Mouse (Mus musculus): ENCODE results near the gene Rhox4a. TPM values are rescaled to one million over a fixed set of nuclear protein-coding genes. Genes with fewer than 3 reads are reported as not detected.
"Not testable (repeated sequence)": the region's sequence is repeated elsewhere in the genome, so short reads cannot be mapped to it uniquely, and the experiment has no call there.

Gene Rhox4a
- polyA plus RNA-seq (2014; fragmentation: Nextera tagmentation; extraction: Ambion mirVana) = not detected in 2 replicates

GRCm38 (mm10) chrX:37265038-37265437 lies at the start of gene Rhox4a:
Gene Rhox4a (plus strand): TSS chrX:37265338.
- not testable (repeated sequence) for H3K9me3 ChIP-seq (ENCODE audit: control insufficient read depth, low read length); H3K4me2 ChIP-seq (replicated peaks; ENCODE audit: low read depth, low read length); H3K4me3 ChIP-seq (ENCODE audit: low read length); H3K27ac ChIP-seq (ENCODE audit: low read depth, low read length); H3K9ac ChIP-seq (ENCODE audit: low read depth, low read length); H3K27me3 ChIP-seq (ENCODE audit: control insufficient read depth, insufficient read depth, low read length); H3K36me3 ChIP-seq (ENCODE audit: control insufficient read depth, insufficient read depth, low read length); ATAC-seq (ENCODE audit: low FRiP score, low TSS enrichment); H3K4me1 ChIP-seq (ENCODE audit: control insufficient read depth, insufficient read depth, low read length)
- WGBS = 92% methylated on average over 8 of the region's 19 CpGs

GRCm38 (mm10) chrX:37222158-37222557 lies 43.0 kb upstream of the Rhox4a start, which contains the start of gene Rhox1:
Gene Rhox1 (minus strand): TSS chrX:37222258.
- not testable (repeated sequence) for H3K4me2 ChIP-seq (replicated peaks; ENCODE audit: low read depth, low read length); H3K27ac ChIP-seq (ENCODE audit: low read depth, low read length); H3K9ac ChIP-seq (ENCODE audit: low read depth, low read length); H3K4me1 ChIP-seq (ENCODE audit: control insufficient read depth, insufficient read depth, low read length); H3K27me3 ChIP-seq (ENCODE audit: control insufficient read depth, insufficient read depth, low read length); H3K4me3 ChIP-seq (ENCODE audit: low read length); ATAC-seq (ENCODE audit: low FRiP score, low TSS enrichment); H3K9me3 ChIP-seq (ENCODE audit: control insufficient read depth, low read length); H3K36me3 ChIP-seq (ENCODE audit: control insufficient read depth, insufficient read depth, low read length)
- WGBS = 74% methylated on average over 1 of the region's 1 CpGs

DNA sequence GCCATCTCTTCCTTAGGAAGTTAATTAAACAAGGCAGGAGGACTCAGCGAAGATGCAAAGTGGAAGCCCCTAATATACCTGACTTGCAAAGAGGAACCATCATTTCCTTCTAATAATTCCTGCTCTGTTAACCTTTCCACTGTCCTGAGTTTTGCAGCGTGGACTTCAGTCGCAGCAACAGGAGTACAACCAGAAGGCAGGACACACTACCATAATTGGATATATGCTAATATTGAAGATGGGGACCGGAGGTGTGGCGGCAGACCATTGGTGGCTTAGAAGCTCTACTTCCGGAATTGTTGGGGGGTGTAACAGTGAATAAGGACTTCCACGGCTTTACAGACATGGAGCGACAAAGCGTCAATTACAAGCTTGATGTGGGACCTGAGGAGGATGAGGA lies 20.5 kb upstream of the Rhox4a start, which contains the start of gene Rhox2a:
Rhox2a (plus strand) TSS at position 301 of the 400 bp plus-strand sequence.
- not testable (repeated sequence) for H3K4me1 ChIP-seq (ENCODE audit: control insufficient read depth, insufficient read depth, low read length); H3K4me3 ChIP-seq (ENCODE audit: low read length); H3K27me3 ChIP-seq (ENCODE audit: control insufficient read depth, insufficient read depth, low read length); ATAC-seq (ENCODE audit: low FRiP score, low TSS enrichment); H3K9me3 ChIP-seq (ENCODE audit: control insufficient read depth, low read length); H3K36me3 ChIP-seq (ENCODE audit: control insufficient read depth, insufficient read depth, low read length); H3K27ac ChIP-seq (ENCODE audit: low read depth, low read length); H3K9ac ChIP-seq (ENCODE audit: low read depth, low read length); H3K4me2 ChIP-seq (replicated peaks; ENCODE audit: low read depth, low read length)
- whole genome bisulfite sequencing = no CpG with 5 or more reads among the region's 9 CpGs

GRCm38 (mm10) chrX:37249619-37250018 lies 15.5 kb upstream of the Rhox4a start, which contains the start of gene Rhox3a:
Gene Rhox3a (plus strand): TSS chrX:37249919.
- not testable (repeated sequence) for ATAC-seq (ENCODE audit: low FRiP score, low TSS enrichment)

More at GRCm38 (mm10) chrX:37249619-37250018, 15.5 kb upstream of the Rhox4a start, which contains the start of gene Rhox3a:
- 100% methylated on average over 1 of the region's 3 CpGs for WGBS
- H3K27me3 ChIP-seq (ENCODE audit: control insufficient read depth, insufficient read depth, low read length); H3K4me2 ChIP-seq (replicated peaks; ENCODE audit: low read depth, low read length); H3K27ac ChIP-seq (ENCODE audit: low read depth, low read length); H3K4me3 ChIP-seq (ENCODE audit: low read length); H3K4me1 ChIP-seq (ENCODE audit: control insufficient read depth, insufficient read depth, low read length); H3K36me3 ChIP-seq (ENCODE audit: control insufficient read depth, insufficient read depth, low read length); H3K9me3 ChIP-seq (ENCODE audit: control insufficient read depth, low read length); H3K9ac ChIP-seq (ENCODE audit: low read depth, low read length): not testable (repeated sequence)

Other genes starting within 250 kb of the Rhox4a start
- not detected in 2 replicates for gene Sowahd, start 216.5 kb upstream of the Rhox4a start, polyA plus RNA-seq (2014; fragmentation: Nextera tagmentation; extraction: Ambion mirVana)
- gene Rpl39, start 179.9 kb upstream of the Rhox4a start, polyA plus RNA-seq (2014; fragmentation: Nextera tagmentation; extraction: Ambion mirVana) = 608 and 939 TPM in 2 replicates
- 27.4 and 33.8 TPM in 2 replicates for gene Upf3b, start 155.0 kb upstream of the Rhox4a start, polyA plus RNA-seq (2014; fragmentation: Nextera tagmentation; extraction: Ambion mirVana)
- gene Nkap, start 138.5 kb upstream of the Rhox4a start, polyA plus RNA-seq (2014; fragmentation: Nextera tagmentation; extraction: Ambion mirVana) = 21.1 and 21.5 TPM in 2 replicates
- gene Akap14, start 96.5 kb upstream of the Rhox4a start, polyA plus RNA-seq (2014; fragmentation: Nextera tagmentation; extraction: Ambion mirVana) = 0.23 TPM in 1 of 2 replicates, not detected in the other
- gene Ndufa1, start 74.2 kb upstream of the Rhox4a start, polyA plus RNA-seq (2014; fragmentation: Nextera tagmentation; extraction: Ambion mirVana) = 410 and 565 TPM in 2 replicates
- 8.5 and 11.3 TPM in 2 replicates for gene Rnf113a1, start 74.1 kb upstream of the Rhox4a start, polyA plus RNA-seq (2014; fragmentation: Nextera tagmentation; extraction: Ambion mirVana)
- not detected in 2 replicates for gene Gm9, start 54.3 kb upstream of the Rhox4a start, polyA plus RNA-seq (2014; fragmentation: Nextera tagmentation; extraction: Ambion mirVana)
- gene Rhox1, start 43.1 kb upstream of the Rhox4a start, polyA plus RNA-seq (2014; fragmentation: Nextera tagmentation; extraction: Ambion mirVana) = not detected in 2 replicates
- gene Rhox2a, start 20.4 kb upstream of the Rhox4a start, polyA plus RNA-seq (2014; fragmentation: Nextera tagmentation; extraction: Ambion mirVana) = not detected in 2 replicates
- not detected in 2 replicates for gene Rhox3a, start 15.4 kb upstream of the Rhox4a start, polyA plus RNA-seq (2014; fragmentation: Nextera tagmentation; extraction: Ambion mirVana)
- not detected in 2 replicates for gene Rhox3a2, start 114.7 kb downstream of the Rhox4a start, polyA plus RNA-seq (2014; fragmentation: Nextera tagmentation; extraction: Ambion mirVana)
- gene Rhox4a2, start 125.5 kb downstream of the Rhox4a start, polyA plus RNA-seq (2014; fragmentation: Nextera tagmentation; extraction: Ambion mirVana) = not detected in 2 replicates
- gene Rhox2b, start 146.7 kb downstream of the Rhox4a start, polyA plus RNA-seq (2014; fragmentation: Nextera tagmentation; extraction: Ambion mirVana) = not detected in 2 replicates
- gene Rhox4b, start 167.2 kb downstream of the Rhox4a start, polyA plus RNA-seq (2014; fragmentation: Nextera tagmentation; extraction: Ambion mirVana) = not detected in 2 replicates
- gene Rhox2c, start 188.3 kb downstream of the Rhox4a start, polyA plus RNA-seq (2014; fragmentation: Nextera tagmentation; extraction: Ambion mirVana) = not detected in 2 replicates
- not detected in 2 replicates for gene Rhox3c, start 193.2 kb downstream of the Rhox4a start, polyA plus RNA-seq (2014; fragmentation: Nextera tagmentation; extraction: Ambion mirVana)
- gene Rhox4c, start 215.0 kb downstream of the Rhox4a start, polyA plus RNA-seq (2014; fragmentation: Nextera tagmentation; extraction: Ambion mirVana) = not detected in 2 replicates
- not detected in 2 replicates for gene Rhox2d, start 228.1 kb downstream of the Rhox4a start, polyA plus RNA-seq (2014; fragmentation: Nextera tagmentation; extraction: Ambion mirVana)
- not detected in 2 replicates for gene Rhox4d, start 249.0 kb downstream of the Rhox4a start, polyA plus RNA-seq (2014; fragmentation: Nextera tagmentation; extraction: Ambion mirVana)

Measured in kidney, embryonic 14.5 days (tissue).